Mouse (Mus musculus): Measurements from ENCODE around the gene Slc9a9.

DNA sequence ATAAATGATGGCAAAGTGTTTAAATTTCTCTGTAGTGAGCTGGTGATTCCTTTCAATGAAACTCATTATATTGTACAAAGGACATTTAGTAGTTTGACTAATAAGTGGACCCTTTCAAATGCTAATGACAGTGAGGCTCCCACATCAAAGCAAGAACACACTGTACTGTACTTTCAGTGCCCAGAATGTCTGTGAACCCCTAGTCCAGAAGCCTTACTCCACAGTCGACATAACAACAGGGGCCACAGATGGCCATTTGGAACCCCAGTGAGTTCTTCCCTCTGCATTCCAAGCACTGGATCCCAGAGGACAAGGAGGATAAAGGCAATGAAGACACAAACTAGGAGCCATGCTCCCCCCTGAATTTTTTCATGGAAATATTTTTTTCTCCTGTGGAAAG lies 299.4 kb downstream of the Slc9a9 start:
- TF ChIP-seq CTCF (IDR thresholded peaks at IDR 0.05; ENCODE audit: borderline replicate concordance, extremely low read depth, insufficient read depth, insufficient read length), result no peak
- no peak for TF ChIP-seq POLR2A (IDR thresholded peaks at IDR 0.05; ENCODE audit: borderline replicate concordance, extremely low read depth, insufficient read depth, insufficient read length, poor library complexity, severe bottlenecking)
